Mouse (Mus musculus) neural tube, embryonic 11.5 days (tissue): ENCODE measurements at regions not wholly inside any gene's neighbourhood (a gene's known extent, or its start where the extent isn't known, plus 50 kb on each side); places are given as distances from the start of the nearest gene placed in this dataset.
"Not testable (repeated sequence)": the region's sequence is repeated elsewhere in the genome, so short reads cannot be mapped to it uniquely, and the experiment has no call there.

Source experiments
- ATAC-seq: fragments of 200-750 bp; cut with Nextera tagmentation; 2 replicates; pipeline ENCODE4 v1.8.0; 2017; ENCODE audit warnings: moderate number of reproducible peaks, mild to moderate bottlenecking, moderate TSS enrichment, moderate library complexity; ENCODE audit not compliant: insufficient read depth, low FRiP score, low TSS enrichment
- DNase-seq: peaks from one replicate; pipeline ENCODE4 v3.0.0-alpha.2; 2015; ENCODE audit warnings: low spot score
- H3K27ac ChIP-seq: fragments of 300-500 bp; sonication (generic); 2 replicates; pipeline ENCODE4 v1.5.1; 2014; ENCODE audit warnings: low read depth, mild to moderate bottlenecking, low read length
- H3K27me3 ChIP-seq: fragments of 300-500 bp; sonication (generic); 2 replicates; pipeline ENCODE4 v1.6.1; 2014; ENCODE audit warnings: mild to moderate bottlenecking, low read length, mixed read lengths; ENCODE audit not compliant: control insufficient read depth, insufficient read depth
- H3K36me3 ChIP-seq: fragments of 300-500 bp; sonication (generic); 2 replicates; pipeline ENCODE4 v1.6.1; 2014; ENCODE audit warnings: mild to moderate bottlenecking, low read length, moderate library complexity, mixed read lengths; ENCODE audit not compliant: control insufficient read depth, insufficient read depth
- H3K4me1 ChIP-seq: fragments of 300-500 bp; sonication (generic); 2 replicates; pipeline ENCODE4 v1.6.1; 2014; ENCODE audit warnings: low read length, mixed read lengths; ENCODE audit not compliant: control insufficient read depth, insufficient read depth
- H3K4me2 ChIP-seq: fragments of 300-500 bp; sonication (generic); 2 replicates; pipeline ENCODE4 v1.6.1; 2014; ENCODE audit warnings: low read depth, mild to moderate bottlenecking, moderate library complexity
- H3K4me3 ChIP-seq: fragments of 300-500 bp; sonication (generic); 2 replicates; pipeline ENCODE4 v1.5.1; 2014; ENCODE audit warnings: low read depth, low read length
- H3K9ac ChIP-seq: fragments of 300-500 bp; sonication (generic); 2 replicates; pipeline ENCODE4 v1.6.1; 2014; ENCODE audit warnings: mild to moderate bottlenecking, low read length
- H3K9me3 ChIP-seq: fragments of 300-500 bp; sonication (generic); 2 replicates; pipeline ENCODE4 v1.6.1; 2016; ENCODE audit warnings: low read length; ENCODE audit not compliant: control insufficient read depth
- WGBS: fragments of 180-500 bp; shearing (Covaris S2); extraction: QIAGEN DNeasy Blood & Tissue Kit; methylation state at CpG from one replicate; pipeline ENCODE4 v1.1.7; 2014; 5-methylcytosine and 5-hydroxymethylcytosine counted together

GRCm38 (mm10) chr3:78581100-78581499 lies 705.2 kb downstream of the Rapgef2 start:
- peaks cover 3% of the 10 kb centered on the region; the same call in 1 of the 2 replicates for H3K4me1 ChIP-seq
- H3K9me3 ChIP-seq: no peaks in the 10 kb centered on the region
- H3K27ac ChIP-seq: no peak overlapping the region
- H3K27me3 ChIP-seq: no peaks in the 10 kb centered on the region
- no peak overlapping the region for H3K4me3 ChIP-seq
- no peaks in the 10 kb centered on the region for H3K36me3 ChIP-seq
- no peak overlapping the region for H3K4me2 ChIP-seq
- H3K9ac ChIP-seq: no peak overlapping the region
- DNase-seq (no peak), ATAC-seq (no peak)
- WGBS: 72% methylated on average over 3 of the region's 3 CpGs

DNA sequence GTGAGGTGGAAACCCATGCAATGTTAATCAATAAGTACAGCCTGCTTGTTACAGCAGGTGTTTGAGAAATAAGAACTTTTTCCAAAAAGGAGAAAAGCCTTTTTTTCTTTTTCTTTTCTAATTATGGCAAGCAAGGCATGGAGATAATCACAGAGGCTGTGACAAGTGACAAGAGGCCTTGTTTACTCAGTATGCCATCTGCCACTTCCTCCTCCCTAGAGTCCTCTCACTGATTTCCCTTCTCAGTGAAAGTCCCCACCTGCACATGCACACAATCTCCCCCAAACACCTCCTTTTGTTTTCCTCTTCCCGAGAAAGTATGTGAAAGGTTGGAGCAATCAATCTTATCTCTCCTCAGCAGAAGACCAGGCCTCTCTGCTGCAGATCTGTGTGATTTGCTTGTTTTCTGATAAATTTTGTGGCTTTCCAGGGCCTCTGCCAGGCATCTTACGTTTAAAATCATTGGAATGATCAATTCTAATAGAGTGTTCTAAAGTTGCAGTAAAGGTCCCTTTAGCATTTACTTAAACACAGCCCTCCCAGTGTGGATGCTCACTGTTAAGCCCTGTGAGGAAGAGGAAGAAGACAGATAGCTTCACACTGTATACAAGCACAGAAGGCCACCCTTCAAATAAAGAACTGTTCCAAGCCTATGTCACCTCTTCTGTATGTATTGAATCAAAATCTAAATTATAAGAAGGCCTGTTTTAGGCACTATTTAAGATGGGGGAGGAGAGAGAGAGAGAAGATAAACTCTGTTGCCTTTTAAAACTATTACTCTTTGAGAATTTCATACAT lies 710.5 kb downstream of the Rapgef2 start:
- Histone ChIP-seq H3K27me3 (no peaks in the 10 kb centered on the region), H3K27ac (no peak overlapping the region), H3K4me1 (no peaks in the 10 kb centered on the region), H3K9me3 (no peaks in the 10 kb centered on the region), H3K4me2 (no peak overlapping the region), H3K36me3 (no peaks in the 10 kb centered on the region), H3K9ac (no peak overlapping the region), H3K4me3 (no peak overlapping the region)
- ATAC-seq (no peak), DNase-seq (no peak)
- WGBS: 32% methylated on average over 2 of the region's 2 CpGs

- Histone ChIP-seq H3K27me3 (no peaks in the 10 kb centered on the region), H3K4me3 (no peak overlapping the region), H3K27ac (no peak overlapping the region), H3K4me1 (no peaks in the 10 kb centered on the region), H3K9me3 (no peaks in the 10 kb centered on the region), H3K36me3 (no peaks in the 10 kb centered on the region), H3K9ac (no peak overlapping the region), H3K4me2 (no peak overlapping the region)
- DNase-seq: no peak
- ATAC-seq: no peak
- WGBS: 80% methylated on average over 3 of the region's 3 CpGs
These were observed 711.5 kb downstream of the Rapgef2 start for GRCm38 (mm10) chr3:78574807-78575206.

DNA sequence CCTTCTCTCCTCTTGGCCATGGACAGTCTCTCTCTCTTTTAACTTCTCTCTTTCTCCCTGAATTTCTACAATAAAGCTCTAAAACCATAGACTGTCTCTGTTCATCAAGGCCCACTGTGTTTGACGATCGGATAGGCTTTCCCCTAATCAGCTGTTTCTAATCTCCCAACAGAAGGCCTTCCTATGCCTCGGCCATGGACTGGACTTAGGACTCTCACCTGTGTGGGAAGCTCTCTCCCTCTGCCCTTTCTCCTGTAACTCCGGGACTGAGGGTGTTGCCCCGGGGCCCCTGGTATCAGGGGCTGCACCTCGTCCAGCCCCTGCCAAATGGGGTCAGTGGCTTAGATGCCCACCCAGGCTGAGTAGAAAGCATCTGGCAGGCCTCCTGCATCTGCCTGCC lies 713.0 kb downstream of the Rapgef2 start:
- no peaks in the 10 kb centered on the region for H3K27me3 ChIP-seq
- H3K4me3 ChIP-seq: no peak overlapping the region
- H3K4me2 ChIP-seq: no peak overlapping the region
- ATAC-seq (no peak), DNase-seq (no peak)
- H3K36me3 ChIP-seq: no peaks in the 10 kb centered on the region
- H3K9ac ChIP-seq: no peak overlapping the region
- no peaks in the 10 kb centered on the region for H3K4me1 ChIP-seq
- 94% methylated on average over 6 of the region's 6 CpGs for WGBS
- no peak overlapping the region for H3K27ac ChIP-seq
- H3K9me3 ChIP-seq: no peaks in the 10 kb centered on the region

GRCm38 (mm10) chr3:78564926-78565325 lies 721.4 kb downstream of the Rapgef2 start:
- H3K4me3 ChIP-seq, H3K27me3 ChIP-seq, H3K36me3 ChIP-seq, H3K9ac ChIP-seq, H3K4me1 ChIP-seq, H3K9me3 ChIP-seq, DNase-seq, H3K4me2 ChIP-seq, ATAC-seq, H3K27ac ChIP-seq: not testable (repeated sequence)
